Mouse (Mus musculus) macrophage (primary cell): Measurements from ENCODE around the gene Ubb. TPM values are rescaled to one million over a fixed set of nuclear protein-coding genes. Genes with fewer than 3 reads are reported as not detected.

Source experiments
- H3K27ac ChIP-seq: fragments of 350-480 bp; formaldehyde crosslinking; 2 replicates; pipeline ENCODE4 v1.9.0; 2021
- H3K36me3 ChIP-seq: fragments of 350-480 bp; formaldehyde crosslinking; 2 replicates; pipeline ENCODE4 v1.9.0; 2021; ENCODE audit errors: inconsistent target
- H3K4me3 ChIP-seq: fragments of 350-480 bp; formaldehyde crosslinking; 2 replicates; pipeline ENCODE4 v1.9.0; 2021; ENCODE audit errors: inconsistent target
- H3K79me2 ChIP-seq: fragments of 350-480 bp; formaldehyde crosslinking; 2 replicates; pipeline ENCODE4 v1.9.0; 2021; ENCODE audit errors: inconsistent target
- WGBS: methylation state at CpG from one replicate; pipeline ENCODE4 v1.1.7; 2026; ENCODE audit warnings: inconsistent platforms; ENCODE audit not compliant: missing documents; 5-methylcytosine and 5-hydroxymethylcytosine counted together
- polyA plus RNA-seq: library from polyadenylated mRNA; stranded (reverse); fragments of 250-400 nt; gene quantifications from 3 replicates; pipeline ENCODE4 v1.2.4, GENCODE M21; 2018; ENCODE audit warnings: inconsistent platforms

Ubb gene
- polyA plus RNA-seq, 1 experiment from 2014 or later = 916 TPM

- peaks cover 99% of the 10 kb centered on the region for H3K36me3 ChIP-seq
- H3K27ac ChIP-seq = no peak overlapping the region
- WGBS = 80% methylated on average over 5 of the region's 5 CpGs
- H3K79me2 ChIP-seq = peaks cover 15% of the 10 kb centered on the region; the same call in 1 of the 2 replicates
- H3K4me3 ChIP-seq = no peak overlapping the region
Measured at GRCm38 (mm10) chr11:62587034-62587433, 36.1 kb downstream of the Ubb start.

GRCm38 (mm10) chr11:62589391-62589790, 38.4 kb downstream of the Ubb start:
- H3K27ac ChIP-seq = no peak overlapping the region
- H3K79me2 ChIP-seq = peaks cover 10% of the 10 kb centered on the region; the same call in 1 of the 2 replicates
- 95% methylated on average over 10 of the region's 10 CpGs for whole genome bisulfite sequencing
- peaks cover 97% of the 10 kb centered on the region for H3K36me3 ChIP-seq
- no peak overlapping the region for H3K4me3 ChIP-seq

DNA sequence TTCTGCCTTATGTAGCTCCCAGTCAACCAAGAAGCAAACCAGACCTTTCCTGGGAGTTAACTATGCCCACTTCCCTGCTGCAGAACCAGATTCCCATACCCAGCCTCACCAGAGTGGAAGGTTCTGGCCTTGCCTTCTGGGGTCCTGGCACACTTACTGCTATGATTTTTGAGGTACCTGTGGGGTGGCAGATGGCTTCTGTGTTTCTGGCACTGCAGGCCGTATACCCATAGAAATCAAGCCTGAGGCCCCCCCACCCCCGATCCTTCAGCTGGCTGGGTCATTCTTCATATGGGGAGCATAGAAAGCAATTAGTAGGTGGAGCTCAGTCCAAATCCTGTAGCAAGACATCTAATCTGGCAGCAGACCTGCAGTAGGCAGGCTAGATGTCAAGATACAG, 40.1 kb downstream of the Ubb start:
- Histone ChIP-seq H3K4me3 (no peak overlapping the region), H3K27ac (no peak overlapping the region), H3K79me2 (peaks cover 10% of the 10 kb centered on the region; the same call in 1 of the 2 replicates), H3K36me3 (peaks cover 97% of the 10 kb centered on the region)
- 86% methylated on average over 2 of the region's 2 CpGs for WGBS

- 92% methylated on average over 8 of the region's 8 CpGs for WGBS
- H3K36me3 ChIP-seq = peaks cover 94% of the 10 kb centered on the region
- H3K79me2 ChIP-seq = peaks cover 3% of the 10 kb centered on the region; the same call in 1 of the 2 replicates
- H3K27ac ChIP-seq = no peak overlapping the region
- no peak overlapping the region for H3K4me3 ChIP-seq
Measured at GRCm38 (mm10) chr11:62591904-62592575, 41.1 kb downstream of the Ubb start.

- Histone ChIP-seq H3K36me3 (peaks cover 61% of the 10 kb centered on the region), H3K79me2 (peaks cover 6% of the 10 kb centered on the region), H3K4me3 (no peak overlapping the region), H3K27ac (no peak overlapping the region)
- 98% methylated on average over 4 of the region's 4 CpGs for WGBS
Measured at GRCm38 (mm10) chr11:62598571-62598970, 47.6 kb downstream of the Ubb start.

GRCm38 (mm10) chr11:62601732-62602618, 51.0 kb downstream of the Ubb start:
- H3K36me3 ChIP-seq = peaks cover 57% of the 10 kb centered on the region
- peak overlapping the region; percentile 93 for H3K27ac ChIP-seq
- WGBS = 24% methylated on average over 17 of the region's 17 CpGs
- peak overlapping the region; percentile 82 for H3K4me3 ChIP-seq
- H3K79me2 ChIP-seq = peaks cover 27% of the 10 kb centered on the region

Other genes starting within 250 kb of the Ubb start
- gene Pigl, start 92.7 kb upstream of the Ubb start, polyA plus RNA-seq = 2.9 to 5.2 TPM (median 5.0 TPM) in 3 replicates
- gene Ncor1, start 92.6 kb upstream of the Ubb start, polyA plus RNA-seq = 110 to 316 TPM (median 118 TPM) in 3 replicates
- gene Cenpv, start 11.9 kb upstream of the Ubb start, polyA plus RNA-seq = 7.2 to 8.9 TPM (median 8.3 TPM) in 3 replicates
- gene Trpv2, start 23.3 kb downstream of the Ubb start, polyA plus RNA-seq = 71.4 to 114 TPM (median 91.5 TPM) in 3 replicates
- gene Lrrc75a, start 97.4 kb downstream of the Ubb start, polyA plus RNA-seq = 4.7 to 7.3 TPM (median 5.6 TPM) in 3 replicates
- 25.0 to 33.0 TPM (median 31.4 TPM) in 3 replicates for gene Mmgt2, start 97.5 kb downstream of the Ubb start, polyA plus RNA-seq
- gene Zfp287, start 180.7 kb downstream of the Ubb start, polyA plus RNA-seq = 2.3 to 2.4 TPM (median 2.4 TPM) in 3 replicates
- gene Gm10428, start 201.9 kb downstream of the Ubb start, polyA plus RNA-seq = not detected in 3 replicates
- gene Zfp286, start 238.3 kb downstream of the Ubb start, polyA plus RNA-seq = 0.20 to 0.69 TPM (median 0.42 TPM) in 3 replicates